Mouse (Mus musculus) 3134 (cell line): ENCODE measurements around the gene Jtb.
"Not testable (repeated sequence)": the region's sequence is repeated elsewhere in the genome, so short reads cannot be mapped to it uniquely, and the experiment has no call there.

Experiments used
- DNase-seq: peaks from one replicate; pipeline ENCODE4 v3.0.0-alpha.2; 2011; ENCODE audit warnings: low spot score; ENCODE audit not compliant: insufficient read length; ENCODE audit errors: extremely low read depth

The Jtb gene

GRCm38 (mm10) chr3:90222455-90222854 lies 8.9 kb upstream of the Jtb start:
- DNase-seq, result no peak

GRCm38 (mm10) chr3:90222941-90223340 lies 8.5 kb upstream of the Jtb start:
- DNase-seq, result no peak

- DNase-seq, result no peak
These were observed 7.1 kb upstream of the Jtb start for GRCm38 (mm10) chr3:90224331-90224730.

- no peak for DNase-seq
These were observed 322 bp upstream of the Jtb start for GRCm38 (mm10) chr3:90231075-90231474.

GRCm38 (mm10) chr3:90241251-90241650 lies 9.9 kb downstream of the Jtb start:
- DNase-seq, result no peak

- no peak for DNase-seq
These were observed 10.4 kb downstream of the Jtb start for GRCm38 (mm10) chr3:90241669-90242358.

- DNase-seq, result no peak
These were observed 11.8 kb downstream of the Jtb start, which contains the start of gene Creb3l4 for GRCm38 (mm10) chr3:90242984-90243775. Gene Creb3l4, minus strand, starts transcription at chr3:90243512.

GRCm38 (mm10) chr3:90245406-90245805 lies 14.0 kb downstream of the Jtb start:
- no peak for DNase-seq

GRCm38 (mm10) chr3:90247630-90247959 lies 16.2 kb downstream of the Jtb start:
- DNase-seq, result no peak

GRCm38 (mm10) chr3:90247960-90248745 lies 16.8 kb downstream of the Jtb start, which contains the start of gene Slc39a1:
Gene Slc39a1, plus strand, starts transcription at chr3:90248172.
- peak; percentile 87 for DNase-seq

- peak; percentile 65 for DNase-seq
These were observed 17.3 kb downstream of the Jtb start for GRCm38 (mm10) chr3:90248746-90249100.

- DNase-seq, result no peak
These were observed 19.4 kb downstream of the Jtb start for GRCm38 (mm10) chr3:90250791-90251190.

GRCm38 (mm10) chr3:90251731-90252226 lies 20.4 kb downstream of the Jtb start:
- not testable (repeated sequence) for DNase-seq

GRCm38 (mm10) chr3:90252659-90253058 lies 21.3 kb downstream of the Jtb start:
- not testable (repeated sequence) for DNase-seq

- DNase-seq, result not testable (repeated sequence)
These were observed 21.8 kb downstream of the Jtb start for GRCm38 (mm10) chr3:90253174-90253573.

GRCm38 (mm10) chr3:90253653-90254418 lies 22.4 kb downstream of the Jtb start, which contains the start of gene Crtc2:
Gene Crtc2, plus strand, starts transcription at chr3:90254163.
- peak; percentile 97 for DNase-seq

GRCm38 (mm10) chr3:90254419-90255193 lies 23.2 kb downstream of the Jtb start:
- DNase-seq, result no peak

- DNase-seq, result no peak
These were observed 23.8 kb downstream of the Jtb start for GRCm38 (mm10) chr3:90255194-90255565.

- DNase-seq, result no peak
These were observed 24.5 kb downstream of the Jtb start for GRCm38 (mm10) chr3:90255784-90256353.
